Mouse (Mus musculus): ENCODE measurements around the gene Hspa1b.
"Not testable (repeated sequence)": the region's sequence is repeated elsewhere in the genome, so short reads cannot be mapped to it uniquely, and the experiment has no call there.

The Hspa1b gene

GRCm38 (mm10) chr17:34954831-34955230 lies 4.2 kb downstream of the Hspa1b start:
- no peak for DNase-seq (ENCODE audit: low read depth, low spot score)

GRCm38 (mm10) chr17:34953904-34954303 lies 5.1 kb downstream of the Hspa1b start:
- no peak for DNase-seq (ENCODE audit: low read depth, low spot score)

- DNase-seq (ENCODE audit: low read depth, low spot score) = no peak
Observed at GRCm38 (mm10) chr17:34953258-34953657, 5.8 kb downstream of the Hspa1b start.

GRCm38 (mm10) chr17:34952378-34953040 lies 6.5 kb downstream of the Hspa1b start:
- peak; percentile 79 for DNase-seq (ENCODE audit: low read depth, low spot score)

- DNase-seq (ENCODE audit: low read depth, low spot score) = no peak
Observed at GRCm38 (mm10) chr17:34951636-34952377, 7.2 kb downstream of the Hspa1b start.

- no peak for DNase-seq (ENCODE audit: low read depth, low spot score)
Observed at GRCm38 (mm10) chr17:34950514-34951455, 8.3 kb downstream of the Hspa1b start.

GRCm38 (mm10) chr17:34949553-34949969 lies 9.5 kb downstream of the Hspa1b start:
- DNase-seq (ENCODE audit: low read depth, low spot score) = no peak

GRCm38 (mm10) chr17:34948721-34949552 lies 10.1 kb downstream of the Hspa1b start:
- not testable (repeated sequence) for DNase-seq (ENCODE audit: low read depth, low spot score)

GRCm38 (mm10) chr17:34947606-34948005 lies 11.4 kb downstream of the Hspa1b start:
- no peak for DNase-seq (ENCODE audit: low read depth, low spot score)

GRCm38 (mm10) chr17:34946486-34947140 lies 12.4 kb downstream of the Hspa1b start:
- no peak for DNase-seq (ENCODE audit: low read depth, low spot score)

- no peak for DNase-seq (ENCODE audit: low read depth, low spot score)
Observed at GRCm38 (mm10) chr17:34944362-34944761, 14.7 kb downstream of the Hspa1b start.

GRCm38 (mm10) chr17:34943128-34943815 lies 15.8 kb downstream of the Hspa1b start:
- DNase-seq (ENCODE audit: low read depth, low spot score) = no peak

- no peak for DNase-seq (ENCODE audit: low read depth, low spot score)
Observed at GRCm38 (mm10) chr17:34941344-34942041, 17.5 kb downstream of the Hspa1b start.

GRCm38 (mm10) chr17:34937960-34938505 lies 21.0 kb downstream of the Hspa1b start:
- no peak for DNase-seq (ENCODE audit: low read depth, low spot score)

- DNase-seq (ENCODE audit: low read depth, low spot score) = no peak
Observed at GRCm38 (mm10) chr17:34934830-34935229, 24.2 kb downstream of the Hspa1b start.

GRCm38 (mm10) chr17:34934031-34934430 lies 25.0 kb downstream of the Hspa1b start:
- DNase-seq (ENCODE audit: low read depth, low spot score) = no peak

GRCm38 (mm10) chr17:34932287-34932686 lies 26.8 kb downstream of the Hspa1b start:
- no peak for DNase-seq (ENCODE audit: low read depth, low spot score)

- no peak for DNase-seq (ENCODE audit: low read depth, low spot score)
Observed at GRCm38 (mm10) chr17:34931735-34932098, 27.3 kb downstream of the Hspa1b start.

Data from telencephalon, adult 2 months (tissue).